ENCODE assay signal across 8 mouse cellular contexts in genomic region chr5:9266280-9266923, GRCm38 (mm10). TPM values are rescaled to one million over a fixed set of nuclear protein-coding genes. Genes with fewer than 3 reads are reported as not detected.
DNase-seq lines count a peak whose midpoint lies in the region; ATAC-seq and TF ChIP-seq lines count a peak whose summit lies in the region.

No protein-coding gene starts in this region.

- H3K27ac ChIP-seq in heart, postnatal 0 days (ENCODE audit: low read depth) = no peak overlapping the region
- peak overlapping the region; percentile 30 for H3K27ac ChIP-seq in stomach, postnatal 0 days (replicated peaks)

- H3K9me3 ChIP-seq in heart, postnatal 0 days (replicated peaks; ENCODE audit: control insufficient read depth, low read length) = no peaks in the 10 kb centered on the region
- H3K9me3 ChIP-seq in stomach, postnatal 0 days (ENCODE audit: control insufficient read depth, low read length) = no peaks in the 10 kb centered on the region

- TF ChIP-seq CTCF in heart, postnatal 0 days (IDR thresholded peaks at IDR 0.05; ENCODE audit: low read depth) = no peak
- TF ChIP-seq CTCF in stomach, postnatal 0 days (IDR thresholded peaks at IDR 0.05; ENCODE audit: low read depth) = no peak

- 0 out of 2 replicates have a peak, but pooled peaks cover 4% of the 10 kb centered on the region for H3K4me1 ChIP-seq in heart, postnatal 0 days (ENCODE audit: control insufficient read depth, insufficient read depth)
- no peaks in the 10 kb centered on the region for H3K4me1 ChIP-seq in stomach, postnatal 0 days (replicated peaks; ENCODE audit: control insufficient read depth, insufficient read depth)

- H3K36me3 ChIP-seq in heart, postnatal 0 days (replicated peaks; ENCODE audit: control insufficient read depth, insufficient read depth, low read length) = no peaks in the 10 kb centered on the region
- H3K36me3 ChIP-seq in stomach, postnatal 0 days (ENCODE audit: control insufficient read depth, insufficient read depth, low read length) = no peaks in the 10 kb centered on the region

- DNase-seq in cerebellum, adult 9-10 months = peak; percentile 63
- DNase-seq in cerebellum, adult 9-11 months = no peak
- DNase-seq in right cerebral cortex, postnatal 14 days = peak; percentile 6
- DNase-seq in right cerebral cortex, postnatal 10 days (ENCODE audit: low spot score in 2 of 2) = no peak
- DNase-seq in heart, postnatal 0 days (ENCODE audit: low spot score) = no peak
- peak; percentile 12 for DNase-seq in lung, postnatal 14 days
- DNase-seq in stomach, postnatal 0 days (ENCODE audit: low spot score) = no peak

- peak overlapping the region; percentile 98 for H3K4me2 ChIP-seq in heart, postnatal 0 days (ENCODE audit: low read depth, low read length)
- peak overlapping the region; percentile 97 for H3K4me2 ChIP-seq in stomach, postnatal 0 days (replicated peaks; ENCODE audit: low read depth)

- ATAC-seq in heart, postnatal 0 days (ENCODE audit: insufficient read depth, low read depth) = no peak; the same call in 1 of the 2 replicates
- ATAC-seq in stomach, postnatal 0 days (ENCODE audit: low FRiP score, low TSS enrichment) = peak; percentile 72
- no peak; the same call in 1 of the 2 replicates for ATAC-seq in megakaryocyte-erythroid progenitor cell, adult 5-6 weeks (replicated peaks; ENCODE audit: low FRiP score, low TSS enrichment, poor library complexity, severe bottlenecking)

- peaks cover 23% of the 10 kb centered on the region; the same call in 1 of the 2 replicates for H3K27me3 ChIP-seq in heart, postnatal 0 days (ENCODE audit: control insufficient read depth, insufficient read depth, low read length)
- H3K27me3 ChIP-seq in stomach, postnatal 0 days (ENCODE audit: control insufficient read depth, insufficient read depth, low read length) = no peaks in the 10 kb centered on the region

- no peak for TF ChIP-seq EP300 in heart, postnatal 0 days (IDR thresholded peaks at IDR 0.05; ENCODE audit: low read depth)
- TF ChIP-seq EP300 in stomach, postnatal 0 days (optimal IDR thresholded peaks at IDR 0.05) = no peak

- 2% methylated on average over 29 of the region's 30 CpGs for WGBS in heart, postnatal 0 days
- WGBS in stomach, postnatal 0 days = under 1% methylated on average over 30 of the region's 30 CpGs

- H3K9ac ChIP-seq in heart, postnatal 0 days (replicated peaks; ENCODE audit: low read depth, low read length) = peak overlapping the region; percentile 40
- H3K9ac ChIP-seq in stomach, postnatal 0 days (ENCODE audit: low read length) = peak overlapping the region; percentile 71

- H3K4me3 ChIP-seq in heart, postnatal 0 days (ENCODE audit: low read depth, low read length) = peak overlapping the region; percentile 70
- H3K4me3 ChIP-seq in stomach, postnatal 0 days (ENCODE audit: low read depth, low read length) = peak overlapping the region; percentile 65

RNA-seq across cellular contexts. Expression of gene 9330182L06Rik, which starts 0.5 kb away (rescaled TPM):
- 1.2 and 1.6 TPM in 2 replicates for total RNA-seq in heart, postnatal 0 days (2014; rRNA removed; ENCODE audit: low replicate concordance)
- 0.33 and 0.40 TPM in 2 replicates for polyA plus RNA-seq in heart, postnatal 0 days (2015; fragmentation: Nextera tagmentation; extraction: Ambion mirVana)
- 2.3 and 2.7 TPM in 2 replicates for polyA plus RNA-seq in stomach, postnatal 0 days (2015; fragmentation: Nextera tagmentation; extraction: Ambion mirVana)
- total RNA-seq in megakaryocyte-erythroid progenitor cell, adult 5-6 weeks (2014; fragmentation: Nextera tagmentation) = not detected in 2 replicates
- not detected in 2 replicates for total RNA-seq in megakaryocyte-erythroid progenitor cell, adult 5-6 weeks (2017)

Comparison
In these comparisons a context has a peak if more than half of its experiments do, and no peak if none do; other contexts are left out.
1. DNase-seq: peak in cerebellum, adult 9-10 months (single experiment), right cerebral cortex, postnatal 14 days (single experiment) and lung, postnatal 14 days (single experiment); none in cerebellum, adult 9-11 months (single experiment), right cerebral cortex, postnatal 10 days (0 of 2), heart, postnatal 0 days (single experiment) and stomach, postnatal 0 days (single experiment).